Mouse (Mus musculus) thymus, postnatal 25 days (tissue): ENCODE data around the gene Gm5065.

Experiments used
- DNase-seq: peaks from one replicate; pipeline ENCODE4 v3.0.0; 2022

Gm5065 gene

GRCm38 (mm10) chr7:5350237-5350636 is at the start of gene Gm5065:
TSS of gene Gm5065 (plus strand) at chr7:5350537.
- no peak for DNase-seq

- no peak for DNase-seq
Measured at GRCm38 (mm10) chr7:5327511-5327910, 22.8 kb upstream of the Gm5065 start.

- DNase-seq, result no peak
Measured at GRCm38 (mm10) chr7:5350935-5351334, 598 bp downstream of the Gm5065 start, which contains the start of gene Nlrp2. TSS of gene Nlrp2 (minus strand) at chr7:5351035.

GRCm38 (mm10) chr7:5363599-5363998 is 13.3 kb downstream of the Gm5065 start:
- no peak for DNase-seq

GRCm38 (mm10) chr7:5366724-5367123 is 16.4 kb downstream of the Gm5065 start:
- DNase-seq, result no peak

- no peak for DNase-seq
Measured at GRCm38 (mm10) chr7:5406201-5406600, 55.9 kb downstream of the Gm5065 start.
